In the genomic region with DNA sequence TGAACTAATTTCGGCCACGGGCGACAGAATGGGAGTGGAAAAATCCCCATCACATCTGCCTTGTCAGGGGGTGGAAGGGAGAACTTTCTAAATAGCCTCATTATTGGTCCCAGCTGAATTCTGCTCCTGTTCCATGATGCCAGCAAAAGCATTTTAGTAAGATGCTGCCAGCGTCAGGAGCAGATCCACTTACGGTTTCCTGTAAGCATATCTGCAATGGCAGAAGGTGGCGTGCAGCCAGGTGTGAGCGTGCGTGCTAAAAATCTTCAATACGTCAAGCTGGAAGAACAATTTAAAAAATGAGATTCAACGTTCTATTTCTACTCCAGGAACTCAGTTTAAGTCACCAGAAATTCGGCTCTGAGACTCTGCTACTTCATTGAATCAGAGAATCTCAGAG, we compare ENCODE assay signal across 24 mouse cellular contexts. TPM values are rescaled to one million over a fixed set of nuclear protein-coding genes. Genes with fewer than 3 reads are reported as not detected.
DNase-seq lines count a peak whose midpoint lies in the region; ATAC-seq lines count a peak whose summit lies in the region.
"Had no signal": no experiment of that assay in that cellular context is flagged by ENCODE, and none has a peak within 500 bp of the region (broad histone marks: within the 10 kb centered on the region; RNA-seq: fewer than 3 reads in every experiment).

No protein-coding gene starts in this region.

- ATAC-seq in forebrain, embryonic 14.5 days = no peak
- no peak for ATAC-seq in forebrain, embryonic 16.5 days
- no peak for ATAC-seq in hindbrain, embryonic 15.5 days (ENCODE audit: low FRiP score, low read depth)
- no peak for ATAC-seq in hindbrain, embryonic 13.5 days (ENCODE audit: low FRiP score)
- ATAC-seq: hindbrain, postnatal 0 days; intestine, embryonic 16.5 days had no signal

- H3K4me2 ChIP-seq in forebrain, embryonic 14.5 days (ENCODE audit: low read length) = no peak overlapping the region
- no peak overlapping the region for H3K4me2 ChIP-seq in forebrain, embryonic 16.5 days (ENCODE audit: low read length)
- peak overlapping the region; percentile 11; the same call in 1 of the 2 replicates for H3K4me2 ChIP-seq in hindbrain, embryonic 15.5 days
- H3K4me2 ChIP-seq in hindbrain, embryonic 13.5 days = no peak overlapping the region
- H3K4me2 ChIP-seq: heart, embryonic 15.5 days; limb, embryonic 15.5 days; lung, embryonic 14.5 days; midbrain, embryonic 12.5 days had no signal

- no peak overlapping the region for H3K27ac ChIP-seq in forebrain, embryonic 14.5 days (ENCODE audit: low read depth, low read length)
- no peak overlapping the region for H3K27ac ChIP-seq in forebrain, embryonic 16.5 days (ENCODE audit: low read length)
- H3K27ac ChIP-seq in hindbrain, embryonic 15.5 days (replicated peaks) = no peak overlapping the region
- no peak overlapping the region for H3K27ac ChIP-seq in hindbrain, embryonic 13.5 days
- H3K27ac ChIP-seq: forebrain, embryonic 10.5 days; heart, embryonic 15.5 days; hindbrain, postnatal 0 days; limb, embryonic 15.5 days; liver, embryonic 14.5 days; midbrain, embryonic 12.5 days had no signal

- H3K9ac ChIP-seq in forebrain, embryonic 14.5 days (ENCODE audit: low read length) = no peak overlapping the region
- H3K9ac ChIP-seq in forebrain, embryonic 16.5 days (replicated peaks; ENCODE audit: low read depth, low read length) = no peak overlapping the region
- H3K9ac ChIP-seq in hindbrain, embryonic 15.5 days = no peak overlapping the region
- no peak overlapping the region for H3K9ac ChIP-seq in hindbrain, embryonic 13.5 days
- H3K9ac ChIP-seq: heart, embryonic 15.5 days; limb, embryonic 15.5 days; liver, embryonic 14.5 days; lung, embryonic 14.5 days; midbrain, embryonic 12.5 days had no signal

- H3K9me3 ChIP-seq in forebrain, embryonic 14.5 days (replicated peaks; ENCODE audit: control insufficient read depth, low read length) = no peaks in the 10 kb centered on the region
- no peaks in the 10 kb centered on the region for H3K9me3 ChIP-seq in forebrain, embryonic 16.5 days (ENCODE audit: control insufficient read depth, low read length)
- no peaks in the 10 kb centered on the region for H3K9me3 ChIP-seq in hindbrain, embryonic 15.5 days
- no peaks in the 10 kb centered on the region for H3K9me3 ChIP-seq in hindbrain, embryonic 13.5 days
- H3K9me3 ChIP-seq: forebrain, embryonic 10.5 days; heart, embryonic 15.5 days; limb, embryonic 15.5 days; midbrain, embryonic 12.5 days had no signal

- DNase-seq in forebrain, embryonic 14.5 days (ENCODE audit: low spot score) = peak; percentile 28
- DNase-seq in right cerebral cortex, adult 18-20 months = peak; percentile 33
- DNase-seq in right cerebral cortex, postnatal 25 days = no peak
- no peak for DNase-seq in spleen, postnatal 10 days (ENCODE audit: low spot score in 2 of 2)
- no peak for DNase-seq in testis, postnatal 14 days (ENCODE audit: low spot score)
- DNase-seq: adrenal gland, postnatal 14 days; cerebellum, adult 11 months; cerebellum, adult 9-11 months; gastrocnemius, postnatal 25 days; kidney, adult 9 months; kidney, postnatal 25 days; lung, embryonic 14.5 days; retina, postnatal 1 day; thymus, postnatal 25 days had no signal

- H3K4me1 ChIP-seq in forebrain, embryonic 14.5 days (ENCODE audit: control insufficient read depth, insufficient read depth, low read length) = no peaks in the 10 kb centered on the region
- no peaks in the 10 kb centered on the region; the same call in 1 of the 2 replicates for H3K4me1 ChIP-seq in forebrain, embryonic 16.5 days (replicated peaks; ENCODE audit: control insufficient read depth, insufficient read depth, low read length)
- no peaks in the 10 kb centered on the region for H3K4me1 ChIP-seq in hindbrain, embryonic 15.5 days (replicated peaks)
- no peaks in the 10 kb centered on the region for H3K4me1 ChIP-seq in hindbrain, embryonic 13.5 days (replicated peaks)
- H3K4me1 ChIP-seq: limb, embryonic 15.5 days; midbrain, embryonic 12.5 days had no signal

- no peaks in the 10 kb centered on the region for H3K36me3 ChIP-seq in forebrain, embryonic 14.5 days (ENCODE audit: control insufficient read depth, insufficient read depth, low read length)
- no peaks in the 10 kb centered on the region for H3K36me3 ChIP-seq in forebrain, embryonic 16.5 days (ENCODE audit: control insufficient read depth, insufficient read depth)
- no peaks in the 10 kb centered on the region for H3K36me3 ChIP-seq in hindbrain, embryonic 15.5 days
- H3K36me3 ChIP-seq in hindbrain, embryonic 13.5 days = no peaks in the 10 kb centered on the region
- H3K36me3 ChIP-seq: forebrain, embryonic 10.5 days; heart, embryonic 15.5 days; limb, embryonic 15.5 days; midbrain, embryonic 12.5 days had no signal

- WGBS in forebrain, embryonic 14.5 days = 75% methylated on average over 11 of the region's 11 CpGs
- 78% methylated on average over 11 of the region's 11 CpGs for WGBS in forebrain, embryonic 16.5 days
- 65% methylated on average over 11 of the region's 11 CpGs for WGBS in hindbrain, embryonic 15.5 days
- WGBS in hindbrain, embryonic 13.5 days = 66% methylated on average over 11 of the region's 11 CpGs

- H3K4me3 ChIP-seq in forebrain, embryonic 14.5 days (ENCODE audit: low read depth, low read length) = no peak overlapping the region
- H3K4me3 ChIP-seq in forebrain, embryonic 16.5 days (replicated peaks; ENCODE audit: low read length) = no peak overlapping the region
- no peak overlapping the region for H3K4me3 ChIP-seq in hindbrain, embryonic 15.5 days
- H3K4me3 ChIP-seq in hindbrain, embryonic 13.5 days = no peak overlapping the region
- H3K4me3 ChIP-seq: forebrain, embryonic 10.5 days; heart, embryonic 15.5 days; limb, embryonic 15.5 days; midbrain, embryonic 12.5 days had no signal

- no peaks in the 10 kb centered on the region for H3K27me3 ChIP-seq in forebrain, embryonic 14.5 days (replicated peaks; ENCODE audit: control insufficient read depth, insufficient read depth, low read length)
- no peaks in the 10 kb centered on the region for H3K27me3 ChIP-seq in forebrain, embryonic 16.5 days (replicated peaks; ENCODE audit: control insufficient read depth, insufficient read depth, low read length)
- no peaks in the 10 kb centered on the region for H3K27me3 ChIP-seq in hindbrain, embryonic 15.5 days
- H3K27me3 ChIP-seq in hindbrain, embryonic 13.5 days = no peaks in the 10 kb centered on the region
- H3K27me3 ChIP-seq: heart, embryonic 15.5 days; limb, embryonic 15.5 days; midbrain, embryonic 12.5 days had no signal

RNA-seq across cellular contexts. Expression of a gene that starts 45.1 kb away (rescaled TPM):
- 291 and 308 TPM in 2 replicates for polyA plus RNA-seq in forebrain, embryonic 14.5 days (2014; fragmentation: Nextera tagmentation; extraction: Ambion mirVana)
- 254 and 259 TPM in 2 replicates for polyA plus RNA-seq in forebrain, embryonic 16.5 days (2015; fragmentation: Nextera tagmentation; extraction: Ambion mirVana)
- 335 and 340 TPM in 2 replicates for polyA plus RNA-seq in hindbrain, embryonic 15.5 days (2015; fragmentation: Nextera tagmentation; extraction: Ambion mirVana)
- polyA plus RNA-seq in hindbrain, embryonic 13.5 days (2015; fragmentation: Nextera tagmentation; extraction: Ambion mirVana) = 394 and 401 TPM in 2 replicates

Comparison
In these comparisons a context has a peak if more than half of its experiments do, and no peak if none do; other contexts are left out.
1. DNase-seq: peak in forebrain, embryonic 14.5 days (single experiment) and right cerebral cortex, adult 18-20 months (single experiment); none in right cerebral cortex, postnatal 25 days (single experiment), spleen, postnatal 10 days (0 of 2) and testis, postnatal 14 days (single experiment).